Comparison of ENCODE assay signal across 9 mouse cellular contexts in genomic region chr8:77367091-77367490, GRCm38 (mm10).
DNase-seq lines count a peak whose midpoint lies in the region; ATAC-seq lines count a peak whose summit lies in the region.
"Had no signal": no experiment of that assay in that cellular context is flagged by ENCODE, and none has a peak within 500 bp of the region (broad histone marks: within the 10 kb centered on the region; RNA-seq: fewer than 3 reads in every experiment).

No protein-coding gene starts in this region.

- H3K4me3 ChIP-seq in heart, embryonic 11.5 days (ENCODE audit: low read depth, low read length), result no peak overlapping the region
- H3K4me3 ChIP-seq: stomach, embryonic 15.5 days had no signal

- WGBS in heart, embryonic 11.5 days (ENCODE audit: insufficient replicate concordance), result 54% methylated on average over 3 of the region's 3 CpGs

- peak; percentile 36 for DNase-seq in heart, postnatal 4 days
- peak; percentile 18 for DNase-seq in CD4-positive helper T cell, adult 2 months (ENCODE audit: low read depth, low spot score)
- peak; percentile 44 for DNase-seq in adipocyte (ENCODE audit: low spot score)
- peak; percentile 16 for DNase-seq in lung, postnatal 25 days (ENCODE audit: low spot score)
- no peak for DNase-seq in gastrocnemius, adult 18-20 months (ENCODE audit: low spot score)
- no peak for DNase-seq in gastrocnemius, postnatal 25 days

- H3K27ac ChIP-seq in heart, embryonic 11.5 days (ENCODE audit: low read depth, low read length), result no peak overlapping the region
- H3K27ac ChIP-seq: stomach, embryonic 15.5 days had no signal

- ATAC-seq in heart, embryonic 11.5 days (replicated peaks; ENCODE audit: insufficient number of reproducible peaks, low FRiP score, low TSS enrichment), result no peak
- ATAC-seq in activated CD4-positive, CD25-positive, alpha-beta regulatory T cell, adult 4 months, result no peak

- no peak overlapping the region for H3K9ac ChIP-seq in heart, embryonic 11.5 days (ENCODE audit: low read depth, low read length)
- H3K9ac ChIP-seq: stomach, embryonic 15.5 days had no signal

- no peaks in the 10 kb centered on the region for H3K36me3 ChIP-seq in heart, embryonic 11.5 days (ENCODE audit: control insufficient read depth, insufficient read depth, low read length)
- H3K36me3 ChIP-seq: stomach, embryonic 15.5 days had no signal

- H3K4me1 ChIP-seq in heart, embryonic 11.5 days (ENCODE audit: control insufficient read depth, insufficient read depth, low read length), result no peaks in the 10 kb centered on the region
- H3K4me1 ChIP-seq: stomach, embryonic 15.5 days had no signal

- H3K9me3 ChIP-seq in heart, embryonic 11.5 days (replicated peaks; ENCODE audit: control insufficient read depth, low read length), result no peaks in the 10 kb centered on the region
- H3K9me3 ChIP-seq: stomach, embryonic 15.5 days had no signal

- H3K4me2 ChIP-seq in heart, embryonic 11.5 days, result no peak overlapping the region
- H3K4me2 ChIP-seq: stomach, embryonic 15.5 days had no signal

- H3K27me3 ChIP-seq in heart, embryonic 11.5 days (ENCODE audit: control insufficient read depth, insufficient read depth, low read length), result no peaks in the 10 kb centered on the region
- H3K27me3 ChIP-seq: stomach, embryonic 15.5 days had no signal

Comparison
In these comparisons a context has a peak if more than half of its experiments do, and no peak if none do; other contexts are left out.
1. DNase-seq: peak in heart, postnatal 4 days (single experiment), CD4-positive helper T cell, adult 2 months (single experiment), adipocyte (single experiment) and lung, postnatal 25 days (single experiment); none in gastrocnemius, adult 18-20 months (single experiment) and gastrocnemius, postnatal 25 days (single experiment).